Mouse (Mus musculus) testis, adult 2 months (tissue): ENCODE data around the gene Pusl1.

Experiments used
- CTCF ChIP-seq: fragments of 200-500 bp; IDR thresholded peaks from 2 replicates; pipeline ENCODE4 v1.5.1; 2012; ENCODE audit warnings: low read depth, mild to moderate bottlenecking, inconsistent platforms, low read length, moderate library complexity; ENCODE audit not compliant: control insufficient read depth, insufficient read depth, insufficient replicate concordance
- POLR2A ChIP-seq: fragments of 200-500 bp; IDR thresholded peaks from 2 replicates; pipeline ENCODE4 v1.6.1; 2012; ENCODE audit warnings: low read depth, mild to moderate bottlenecking, inconsistent platforms, low read length, moderate library complexity; ENCODE audit not compliant: control insufficient read depth

DNA sequence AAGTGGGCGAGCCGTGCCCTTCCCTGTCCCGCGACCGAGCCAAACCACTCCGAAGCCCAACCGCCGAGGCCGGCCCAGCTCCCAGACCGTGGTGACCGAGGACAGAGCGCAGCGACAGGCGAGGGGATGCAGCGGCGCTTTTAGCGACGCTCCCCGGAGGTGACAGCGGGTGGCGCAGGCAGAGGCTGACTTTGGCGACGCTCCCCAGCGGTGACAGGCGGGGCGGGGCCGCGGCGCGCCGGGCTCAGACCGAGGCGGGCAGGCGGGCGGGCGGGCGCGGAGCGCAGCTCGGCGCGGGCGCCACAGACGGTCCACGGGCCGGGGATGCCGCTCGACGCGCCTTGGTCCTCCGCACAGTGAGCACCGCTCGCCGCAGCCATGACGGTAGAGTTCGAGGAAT, 436 bp upstream of the Pusl1 start:
- TF ChIP-seq CTCF (no peak), POLR2A (no peak)
